Mouse (Mus musculus): ENCODE results near the gene Krtap13.
A peak's percentile ranks its signal among the peaks of the same experiment; 100 is the strongest.
"Not testable (repeated sequence)": the region's sequence is repeated elsewhere in the genome, so short reads cannot be mapped to it uniquely, and the experiment has no call there.

Gene Krtap13

GRCm38 (mm10) chr16:88751535-88751934 lies at the start of gene Krtap13:
Gene Krtap13, minus strand, starts transcription at chr16:88751635.
- not testable (repeated sequence) for DNase-seq (ENCODE audit: extremely low read depth, low read depth, low spot score)

GRCm38 (mm10) chr16:88786786-88787185 lies 35.4 kb upstream of the Krtap13 start:
- no peak for DNase-seq (ENCODE audit: extremely low read depth, low read depth, low spot score)

GRCm38 (mm10) chr16:88777596-88777995 lies 26.2 kb upstream of the Krtap13 start, which contains the start of gene Gm5965:
Gene Gm5965, plus strand, starts transcription at chr16:88777896.
- DNase-seq (ENCODE audit: extremely low read depth, low read depth, low spot score) = no peak

GRCm38 (mm10) chr16:88774106-88774505 lies 22.7 kb upstream of the Krtap13 start, which contains the start of gene 2310057N15Rik:
Gene 2310057N15Rik, minus strand, starts transcription at chr16:88774206.
- no peak for DNase-seq (ENCODE audit: extremely low read depth, low read depth, low spot score)

- not testable (repeated sequence) for DNase-seq (ENCODE audit: extremely low read depth, low read depth, low spot score)
Measured at GRCm38 (mm10) chr16:88758547-88758946, 7.1 kb upstream of the Krtap13 start, which contains the start of gene 2310034C09Rik. Gene 2310034C09Rik, plus strand, starts transcription at chr16:88758847.

GRCm38 (mm10) chr16:88747943-88748342 lies 3.5 kb downstream of the Krtap13 start:
- no peak for DNase-seq (ENCODE audit: extremely low read depth, low read depth, low spot score)

- DNase-seq (ENCODE audit: extremely low read depth, low read depth, low spot score) = peak; percentile 88
Measured at GRCm38 (mm10) chr16:88744750-88745340, 6.6 kb downstream of the Krtap13 start.

GRCm38 (mm10) chr16:88735391-88735790 lies 16.0 kb downstream of the Krtap13 start:
- DNase-seq (ENCODE audit: extremely low read depth, low read depth, low spot score) = no peak

GRCm38 (mm10) chr16:88728812-88729275 lies 22.6 kb downstream of the Krtap13 start, which contains the start of gene Krtap13-1:
Gene Krtap13-1, plus strand, starts transcription at chr16:88728862.
- DNase-seq (ENCODE audit: extremely low read depth, low read depth, low spot score) = no peak

GRCm38 (mm10) chr16:88720031-88720430 lies 31.4 kb downstream of the Krtap13 start:
- DNase-seq (ENCODE audit: extremely low read depth, low read depth, low spot score) = no peak

GRCm38 (mm10) chr16:88716549-88716948 lies 34.9 kb downstream of the Krtap13 start:
- DNase-seq (ENCODE audit: extremely low read depth, low read depth, low spot score) = no peak

- DNase-seq (ENCODE audit: extremely low read depth, low read depth, low spot score) = no peak
Measured at GRCm38 (mm10) chr16:88711245-88711644, 40.2 kb downstream of the Krtap13 start.

- DNase-seq (ENCODE audit: extremely low read depth, low read depth, low spot score) = no peak
Measured at GRCm38 (mm10) chr16:88710757-88711156, 40.7 kb downstream of the Krtap13 start.

GRCm38 (mm10) chr16:88707496-88708012 lies 43.9 kb downstream of the Krtap13 start, which contains the start of gene 2310061N02Rik:
Gene 2310061N02Rik, minus strand, starts transcription at chr16:88707962.
- DNase-seq (ENCODE audit: extremely low read depth, low read depth, low spot score) = no peak

- DNase-seq (ENCODE audit: extremely low read depth, low read depth, low spot score) = peak; percentile 76
Measured at GRCm38 (mm10) chr16:88701072-88701864, 50.2 kb downstream of the Krtap13 start.

Data from fat pad, adult 2 months (tissue).